Mouse (Mus musculus) kidney, postnatal 14 days (tissue): ENCODE measurements around the gene Acox3.
A peak's percentile ranks its signal among the peaks of the same experiment; 100 is the strongest.

Experiments used
- DNase-seq: peaks from one replicate; pipeline ENCODE4 v3.0.0; 2022; ENCODE audit warnings: mixed read lengths

Acox3 gene

GRCm38 (mm10) chr5:35612722-35613121 lies 29.9 kb downstream of the Acox3 start:
- DNase-seq, result no peak

- DNase-seq, result peak; percentile 45
Observed at GRCm38 (mm10) chr5:35616943-35617342, 34.1 kb downstream of the Acox3 start.

GRCm38 (mm10) chr5:35621114-35621513 lies 38.3 kb downstream of the Acox3 start:
- DNase-seq, result no peak

GRCm38 (mm10) chr5:35623831-35624230 lies 41.0 kb downstream of the Acox3 start:
- DNase-seq, result no peak

- DNase-seq, result peak; percentile 52
Observed at GRCm38 (mm10) chr5:35624751-35625239, 42.0 kb downstream of the Acox3 start.

GRCm38 (mm10) chr5:35626408-35626807 lies 43.6 kb downstream of the Acox3 start:
- no peak for DNase-seq

- DNase-seq, result no peak
Observed at GRCm38 (mm10) chr5:35627307-35627840, 44.5 kb downstream of the Acox3 start.

GRCm38 (mm10) chr5:35628685-35629084 lies 45.8 kb downstream of the Acox3 start:
- DNase-seq, result peak; percentile 74

- DNase-seq, result no peak
Observed at GRCm38 (mm10) chr5:35629333-35629732, 46.5 kb downstream of the Acox3 start.

- no peak for DNase-seq
Observed at GRCm38 (mm10) chr5:35630706-35631105, 47.9 kb downstream of the Acox3 start.

- DNase-seq, result no peak
Observed at GRCm38 (mm10) chr5:35631224-35631623, 48.4 kb downstream of the Acox3 start.

GRCm38 (mm10) chr5:35631755-35632154 lies 48.9 kb downstream of the Acox3 start:
- DNase-seq, result no peak

GRCm38 (mm10) chr5:35632841-35633240 lies 50.0 kb downstream of the Acox3 start:
- no peak for DNase-seq

GRCm38 (mm10) chr5:35636016-35636415 lies 53.2 kb downstream of the Acox3 start:
- DNase-seq, result no peak

- peak; percentile 71 for DNase-seq
Observed at GRCm38 (mm10) chr5:35641961-35642584, 59.2 kb downstream of the Acox3 start.

- no peak for DNase-seq
Observed at GRCm38 (mm10) chr5:35643401-35644048, 60.7 kb downstream of the Acox3 start.

- no peak for DNase-seq
Observed at GRCm38 (mm10) chr5:35644082-35644481, 61.2 kb downstream of the Acox3 start.

- peak; percentile 22 for DNase-seq
Observed at GRCm38 (mm10) chr5:35645938-35646493, 63.2 kb downstream of the Acox3 start.

GRCm38 (mm10) chr5:35646927-35647326 lies 64.1 kb downstream of the Acox3 start:
- peak; percentile 37 for DNase-seq

- peak; percentile 35 for DNase-seq
Observed at GRCm38 (mm10) chr5:35647562-35647961, 64.7 kb downstream of the Acox3 start.

GRCm38 (mm10) chr5:35648230-35648629 lies 65.4 kb downstream of the Acox3 start:
- no peak for DNase-seq

GRCm38 (mm10) chr5:35652319-35652718 lies 69.5 kb downstream of the Acox3 start:
- DNase-seq, result no peak

- DNase-seq, result no peak
Observed at GRCm38 (mm10) chr5:35652872-35653271, 70.0 kb downstream of the Acox3 start.
